Mouse (Mus musculus): Measurements from ENCODE around the gene Tspan4.
A peak's percentile ranks its signal among the peaks of the same experiment; 100 is the strongest.

Gene Tspan4

DNA sequence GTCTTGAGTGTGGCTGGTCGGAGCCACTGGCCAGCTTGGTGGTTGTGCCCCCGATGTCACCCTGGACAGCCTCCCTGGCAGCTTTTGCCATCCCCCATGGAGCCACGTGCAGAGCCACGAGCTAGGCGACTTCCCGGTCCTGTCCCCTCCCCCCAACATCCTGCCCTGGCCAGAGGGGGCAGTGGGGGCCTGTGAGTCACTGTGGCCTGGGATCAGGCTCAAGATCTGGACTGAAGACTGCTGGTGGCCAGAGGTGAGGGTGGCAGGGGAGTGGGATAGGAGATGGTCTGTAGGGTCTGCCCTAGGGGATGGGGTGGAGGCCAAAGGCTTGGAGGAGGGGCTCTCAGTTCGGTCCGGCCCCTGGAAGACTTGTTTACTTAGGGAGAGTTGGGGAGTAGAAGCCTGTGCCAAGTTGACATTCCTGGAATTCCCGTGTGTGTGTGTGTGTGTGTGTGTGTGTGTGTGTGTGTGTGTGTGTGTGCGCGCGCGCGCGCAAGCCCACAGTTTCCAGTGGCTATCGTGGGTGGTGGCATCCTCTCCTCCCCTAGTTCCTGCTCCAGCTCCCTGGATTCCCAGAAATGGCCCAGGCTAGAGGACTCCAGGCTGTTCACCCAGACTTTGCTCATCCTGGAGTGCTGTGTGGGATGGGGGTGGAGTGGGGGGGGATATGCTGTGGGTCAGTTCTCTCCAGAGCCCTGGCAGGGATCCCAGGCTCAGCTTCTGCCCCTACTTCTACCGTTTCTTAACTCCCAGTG is 1.4 kb downstream of the Tspan4 start:
- DNase-seq (ENCODE audit: low read depth, low spot score): peak; percentile 72

DNA sequence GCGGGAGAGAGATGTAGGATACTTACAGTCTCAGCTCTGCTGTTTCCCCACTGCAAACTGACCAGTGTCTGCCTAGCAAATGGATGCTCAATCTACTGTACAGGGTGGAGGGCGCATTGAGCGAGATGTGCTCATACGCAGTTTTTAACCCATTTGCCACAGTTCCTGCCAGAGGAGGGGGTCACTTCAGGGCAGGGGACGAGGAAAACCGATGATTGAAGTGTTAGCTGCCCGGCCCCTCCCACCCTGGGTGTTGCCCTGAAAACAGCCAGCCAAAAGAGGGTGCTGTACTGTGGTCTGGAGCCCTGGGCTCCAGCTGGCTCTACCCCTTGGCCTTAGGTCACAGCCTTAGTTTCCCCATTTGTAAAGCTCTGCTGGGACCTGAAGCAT is 1.9 kb downstream of the Tspan4 start:
- DNase-seq (ENCODE audit: low read depth, low spot score): no peak

DNA sequence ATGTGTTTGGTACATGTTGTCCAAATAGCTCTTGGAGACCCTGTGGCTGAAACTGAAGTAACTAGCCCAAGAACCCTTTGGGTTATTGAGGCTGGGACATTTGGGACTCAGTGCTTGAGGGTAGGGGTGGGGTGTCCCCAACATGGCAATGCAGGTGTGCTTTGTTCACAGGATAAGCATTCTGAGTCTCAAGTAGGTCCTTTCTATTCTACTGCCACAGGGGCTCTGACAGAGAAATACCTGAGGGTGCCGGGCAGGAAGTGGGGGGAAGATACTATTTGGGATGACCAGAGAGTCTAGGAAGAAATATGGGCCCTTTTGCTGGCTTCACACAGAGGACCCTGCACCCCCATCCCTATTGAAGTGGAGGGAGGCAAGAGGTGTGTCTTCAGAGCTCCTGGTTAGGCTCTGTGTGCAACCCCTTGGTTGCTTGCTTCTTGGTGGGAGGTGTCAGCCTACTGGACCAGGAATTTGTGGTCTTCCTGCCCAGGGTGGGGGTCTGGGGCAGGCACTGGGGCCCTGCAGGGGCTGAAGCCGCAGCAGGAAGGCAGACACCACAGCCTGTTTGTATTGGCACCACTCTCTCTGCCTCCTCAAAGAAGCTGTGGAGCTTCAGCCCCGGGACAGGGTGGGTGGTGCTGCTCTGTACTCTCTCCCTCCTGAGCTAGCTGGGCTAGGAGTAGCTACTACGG is 2.7 kb downstream of the Tspan4 start:
- DNase-seq (ENCODE audit: low read depth, low spot score): no peak

DNA sequence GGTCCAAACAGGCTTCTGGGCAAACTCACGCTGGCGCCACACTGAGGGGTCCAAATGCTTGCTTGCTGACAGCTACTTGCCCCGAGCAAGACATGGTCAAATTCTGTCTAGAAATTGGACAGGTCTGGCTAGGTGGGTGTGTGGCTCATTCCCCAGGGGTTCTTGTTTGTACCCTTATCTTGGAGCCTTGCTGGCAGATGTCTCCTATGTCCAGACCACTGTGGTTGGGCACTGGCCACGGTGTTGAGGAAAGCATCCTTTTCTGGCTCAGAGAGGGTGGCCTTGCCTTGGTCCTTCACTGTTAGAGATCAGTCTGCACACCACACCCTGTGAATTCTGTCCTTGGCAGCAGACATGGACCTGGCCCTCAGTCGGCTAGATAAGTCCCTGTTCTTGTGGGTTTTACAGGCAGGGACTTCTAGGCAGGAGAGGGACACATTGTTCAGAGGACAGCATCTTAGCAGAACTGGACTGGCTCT is 3.3 kb downstream of the Tspan4 start:
- no peak for DNase-seq (ENCODE audit: low read depth, low spot score)

GRCm38 (mm10) chr7:141480842-141481497 is 5.9 kb downstream of the Tspan4 start:
- peak; percentile 84 for DNase-seq (ENCODE audit: low read depth, low spot score)

- peak; percentile 65 for DNase-seq (ENCODE audit: low read depth, low spot score)
Measured at GRCm38 (mm10) chr7:141481498-141482401, 6.7 kb downstream of the Tspan4 start.

- peak; percentile 60 for DNase-seq (ENCODE audit: low read depth, low spot score)
Measured at GRCm38 (mm10) chr7:141482531-141483024, 7.5 kb downstream of the Tspan4 start.

- no peak for DNase-seq (ENCODE audit: low read depth, low spot score)
Measured at GRCm38 (mm10) chr7:141483114-141483653, 8.1 kb downstream of the Tspan4 start.

DNA sequence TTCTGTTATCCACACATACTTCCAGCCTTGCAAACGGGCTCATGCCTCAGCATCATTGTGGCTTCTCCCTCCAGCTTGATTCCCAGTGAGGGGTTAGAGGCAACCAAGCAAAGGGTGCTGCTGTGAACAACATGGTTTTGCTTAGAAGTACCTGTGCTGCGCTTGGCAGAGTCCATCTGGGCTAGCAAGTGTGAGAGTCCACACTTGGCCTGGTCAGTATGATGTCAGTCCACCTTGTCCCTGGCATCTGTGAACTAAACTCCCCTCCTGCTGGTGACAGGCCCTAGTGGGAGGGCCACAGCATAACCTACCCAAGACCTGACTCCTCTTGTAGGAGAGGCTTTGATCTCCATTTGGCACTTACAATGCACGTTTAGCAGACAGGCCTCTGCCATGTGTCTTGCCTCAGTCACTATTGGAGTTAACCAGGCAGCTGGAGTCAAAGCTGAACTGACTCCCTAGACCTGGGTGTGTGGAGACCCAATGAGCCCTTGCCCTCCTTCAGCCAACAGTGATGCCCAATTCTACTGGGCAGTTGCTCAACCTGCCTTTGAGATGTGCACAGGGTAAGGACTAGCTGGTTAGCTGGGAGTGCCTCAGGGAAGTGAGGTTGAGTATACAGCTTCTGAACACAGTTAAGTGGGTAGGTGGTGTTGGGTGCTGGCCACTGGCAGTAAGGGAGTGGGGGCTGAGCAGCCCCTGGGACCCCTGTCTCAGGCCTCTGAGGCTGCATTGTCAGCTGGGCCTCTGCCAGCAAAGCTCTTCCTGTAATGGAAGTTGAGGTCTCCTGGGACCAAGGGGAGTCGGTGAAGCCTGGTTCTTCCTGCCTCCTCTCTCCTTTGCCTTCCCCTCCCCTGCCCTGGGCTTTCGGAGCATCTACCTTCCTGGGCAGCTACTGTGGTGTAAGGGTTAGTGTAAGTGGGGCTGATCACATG is 9.4 kb downstream of the Tspan4 start:
- no peak for DNase-seq (ENCODE audit: low read depth, low spot score)

DNA sequence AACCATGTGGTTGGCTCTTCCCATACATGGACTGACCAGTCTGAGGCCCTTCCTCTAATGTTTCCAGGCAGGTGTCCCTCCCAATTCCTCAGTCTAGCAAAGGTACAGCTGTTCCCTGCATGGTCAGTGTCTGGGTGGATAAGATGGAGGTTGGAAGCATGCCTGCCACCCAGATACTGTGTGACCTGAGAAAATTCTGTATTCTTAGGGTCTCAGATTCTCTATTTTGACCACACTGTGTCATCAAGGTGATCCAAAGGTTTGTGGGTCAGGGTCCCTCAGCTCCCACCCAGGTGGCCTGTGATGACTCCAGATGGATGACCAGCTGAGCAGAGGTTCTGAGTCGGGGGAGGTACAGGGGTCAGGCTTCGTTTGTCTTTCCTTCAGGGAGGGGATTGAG is 10.1 kb downstream of the Tspan4 start:
- no peak for DNase-seq (ENCODE audit: low read depth, low spot score)

- DNase-seq (ENCODE audit: low read depth, low spot score): no peak
Measured at GRCm38 (mm10) chr7:141485606-141486005, 10.6 kb downstream of the Tspan4 start.

- DNase-seq (ENCODE audit: low read depth, low spot score): no peak
Measured at GRCm38 (mm10) chr7:141486239-141486638, 11.2 kb downstream of the Tspan4 start.

- no peak for DNase-seq (ENCODE audit: low read depth, low spot score)
Measured at GRCm38 (mm10) chr7:141487141-141487540, 12.1 kb downstream of the Tspan4 start.

- DNase-seq (ENCODE audit: low read depth, low spot score): peak; percentile 60
Measured at GRCm38 (mm10) chr7:141491151-141491550, 16.1 kb downstream of the Tspan4 start.

GRCm38 (mm10) chr7:141492738-141493137 is 17.7 kb downstream of the Tspan4 start:
- no peak for DNase-seq (ENCODE audit: low read depth, low spot score)

GRCm38 (mm10) chr7:141493729-141494128 is 18.7 kb downstream of the Tspan4 start:
- no peak for DNase-seq (ENCODE audit: low read depth, low spot score)

DNA sequence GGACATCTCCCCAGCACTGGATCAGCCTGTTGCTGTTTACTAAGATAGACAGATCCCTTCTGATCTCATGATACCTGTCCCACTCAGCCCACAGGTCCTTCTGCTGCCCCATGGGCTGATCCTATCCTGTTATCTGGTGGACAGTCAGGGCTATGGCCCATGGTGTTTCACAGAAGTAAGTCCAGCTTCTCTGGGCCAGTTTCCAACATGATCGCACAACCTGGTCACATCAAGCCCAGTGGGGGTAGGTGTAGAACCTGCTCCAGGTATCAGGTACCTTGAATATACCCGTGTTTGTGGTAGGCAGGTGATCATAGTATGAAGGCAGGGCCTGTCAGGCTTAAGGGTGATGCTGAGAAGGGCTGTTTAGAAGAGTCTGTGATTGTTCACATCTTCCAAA is 20.3 kb downstream of the Tspan4 start:
- DNase-seq (ENCODE audit: low read depth, low spot score): no peak

- no peak for DNase-seq (ENCODE audit: low read depth, low spot score)
Measured at GRCm38 (mm10) chr7:141495940-141496339, 20.9 kb downstream of the Tspan4 start.

DNA sequence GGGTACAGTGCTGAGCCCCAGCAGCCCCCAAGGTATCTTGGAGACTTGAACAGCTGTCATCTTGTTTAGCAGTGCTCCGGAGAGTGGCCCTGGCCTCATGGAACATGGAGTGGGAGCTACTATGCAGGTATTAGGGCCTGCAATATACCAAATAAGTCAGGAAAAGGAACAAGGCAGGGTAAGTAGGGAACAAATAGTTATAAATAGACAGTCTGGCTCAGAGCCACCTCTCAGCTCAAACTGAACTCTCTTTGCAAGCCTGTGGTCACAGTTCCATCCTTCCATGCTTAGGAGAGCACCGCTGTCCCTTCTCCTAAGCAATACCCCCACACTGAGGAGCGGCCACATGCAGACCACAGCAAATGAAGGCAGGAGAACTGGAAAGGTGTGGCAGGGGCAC is 22.6 kb downstream of the Tspan4 start:
- no peak for DNase-seq (ENCODE audit: low read depth, low spot score)

Data from R1 (cell line).